Mouse (Mus musculus) liver, embryonic 13.5 days (tissue): ENCODE results near the gene 9930021J03Rik. TPM values are rescaled to one million over a fixed set of nuclear protein-coding genes. Genes with fewer than 3 reads are reported as not detected.

ENCODE experiments used
- ATAC-seq: fragments of 200-750 bp; cut with Nextera tagmentation; 2 replicates; pipeline ENCODE4 v1.8.0; 2017; ENCODE audit warnings: low read depth, mild to moderate bottlenecking, moderate number of reproducible peaks, moderate library complexity
- DNase-seq: peaks from one replicate; pipeline ENCODE4 v3.0.0; 2022
- H3K27ac ChIP-seq: fragments of 300-500 bp; sonication (generic); 2 replicates; pipeline ENCODE4 v1.5.1; 2015; ENCODE audit warnings: moderate library complexity, mild to moderate bottlenecking, inconsistent platforms
- H3K27me3 ChIP-seq: fragments of 300-500 bp; sonication (generic); 2 replicates; pipeline ENCODE4 v1.6.1; 2015; ENCODE audit warnings: mild to moderate bottlenecking, inconsistent platforms
- H3K36me3 ChIP-seq: fragments of 300-500 bp; sonication (generic); 2 replicates; pipeline ENCODE4 v1.6.1; 2015; ENCODE audit warnings: mild to moderate bottlenecking, inconsistent platforms
- H3K4me1 ChIP-seq: fragments of 300-500 bp; sonication (generic); replicated peaks from 2 replicates; pipeline ENCODE4 v1.6.1; 2015; ENCODE audit warnings: inconsistent platforms
- H3K4me2 ChIP-seq: fragments of 300-500 bp; sonication (generic); 2 replicates; pipeline ENCODE4 v1.6.1; 2015; ENCODE audit warnings: inconsistent platforms, mild to moderate bottlenecking, moderate library complexity
- H3K4me3 ChIP-seq: fragments of 300-500 bp; sonication (generic); replicated peaks from 2 replicates; pipeline ENCODE4 v1.5.1; 2015; ENCODE audit warnings: mild to moderate bottlenecking, inconsistent platforms
- H3K9ac ChIP-seq: fragments of 300-500 bp; sonication (generic); 2 replicates; pipeline ENCODE4 v1.6.1; 2015; ENCODE audit warnings: mild to moderate bottlenecking, inconsistent platforms
- H3K9me3 ChIP-seq: fragments of 300-500 bp; sonication (generic); replicated peaks from 2 replicates; pipeline ENCODE4 v1.6.1; 2016; ENCODE audit warnings: inconsistent platforms
- WGBS: fragments of 180-500 bp; shearing (Covaris S2); methylation state at CpG from one replicate; pipeline ENCODE4 v1.1.7; 2015; ENCODE audit not compliant: insufficient replicate concordance; 5-methylcytosine and 5-hydroxymethylcytosine counted together
- polyA plus RNA-seq: library from polyadenylated mRNA; unstranded; fragments of >200 nt; fragmentation: Nextera tagmentation; extraction: Ambion mirVana; gene quantifications from 2 replicates; pipeline ENCODE4 v1.2.1, GENCODE M21; 2015

9930021J03Rik gene
- polyA plus RNA-seq, 1 experiment from 2014 or later: 1.1 TPM

DNA sequence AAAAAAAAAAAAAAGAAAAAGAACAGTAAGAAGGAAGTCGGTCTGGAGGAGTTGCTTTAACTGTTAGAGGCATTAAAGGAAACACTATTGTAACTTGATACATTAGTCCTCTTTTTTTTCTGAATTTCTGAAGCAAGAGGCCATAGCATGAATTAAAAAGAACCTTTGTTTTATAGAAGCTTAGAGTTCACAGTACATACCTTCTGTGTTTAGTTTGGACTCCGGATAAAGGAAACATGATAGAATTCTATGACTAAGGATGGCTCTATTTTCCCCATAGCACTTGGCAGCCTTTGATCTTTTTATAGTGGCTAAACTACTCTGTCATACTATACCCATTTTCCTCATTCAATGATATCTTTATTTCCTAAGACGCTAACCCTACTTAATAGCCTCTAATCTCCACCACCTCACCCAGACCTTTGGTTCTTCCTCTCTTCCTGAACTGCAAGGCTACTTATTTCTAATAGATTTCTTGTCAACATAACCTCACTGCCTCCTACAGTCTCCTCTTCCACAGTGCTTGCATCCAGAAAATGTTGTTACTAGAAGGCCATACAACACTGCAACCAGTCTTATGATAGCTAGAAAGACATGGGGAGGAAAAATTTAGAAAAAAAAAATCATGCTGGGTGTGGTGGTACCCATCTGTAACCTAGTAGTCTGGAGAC lies 29.7 kb upstream of the 9930021J03Rik start:
- H3K4me2 ChIP-seq: no peak overlapping the region
- H3K9ac ChIP-seq: no peak overlapping the region
- WGBS: 63% methylated on average over 3 of the region's 3 CpGs
- H3K4me3 ChIP-seq: no peak overlapping the region
- ATAC-seq: no peak
- H3K36me3 ChIP-seq: no peaks in the 10 kb centered on the region
- no peaks in the 10 kb centered on the region for H3K4me1 ChIP-seq
- H3K27me3 ChIP-seq: no peaks in the 10 kb centered on the region
- H3K9me3 ChIP-seq: no peaks in the 10 kb centered on the region
- no peak for DNase-seq
- H3K27ac ChIP-seq: no peak overlapping the region

DNA sequence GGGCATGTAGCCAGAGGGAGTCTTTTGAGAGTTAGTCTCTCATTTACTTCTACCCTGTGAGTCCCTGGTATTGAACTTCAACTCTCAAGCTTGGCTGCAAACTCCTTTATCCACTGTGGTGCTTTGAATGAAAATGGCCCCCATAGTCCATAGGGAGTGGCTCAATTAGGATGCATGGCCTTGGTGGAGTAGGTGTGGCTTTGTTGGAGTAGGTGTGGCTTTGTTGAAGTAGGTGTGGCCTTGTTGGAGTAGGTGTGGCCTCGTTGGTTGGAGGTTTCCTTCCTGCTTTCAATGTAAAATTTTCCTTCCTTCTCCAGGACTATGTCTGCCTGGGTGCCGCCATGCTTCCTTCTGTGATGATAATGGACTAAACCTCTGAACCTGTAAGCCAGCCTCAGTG lies 25.1 kb upstream of the 9930021J03Rik start:
- Histone ChIP-seq H3K27me3 (no peaks in the 10 kb centered on the region), H3K36me3 (no peaks in the 10 kb centered on the region), H3K9me3 (no peaks in the 10 kb centered on the region), H3K9ac (no peak overlapping the region), H3K4me1 (no peaks in the 10 kb centered on the region), H3K4me2 (no peak overlapping the region), H3K27ac (no peak overlapping the region), H3K4me3 (no peak overlapping the region)
- ATAC-seq (no peak), DNase-seq (no peak)
- WGBS: 59% methylated on average over 2 of the region's 2 CpGs

DNA sequence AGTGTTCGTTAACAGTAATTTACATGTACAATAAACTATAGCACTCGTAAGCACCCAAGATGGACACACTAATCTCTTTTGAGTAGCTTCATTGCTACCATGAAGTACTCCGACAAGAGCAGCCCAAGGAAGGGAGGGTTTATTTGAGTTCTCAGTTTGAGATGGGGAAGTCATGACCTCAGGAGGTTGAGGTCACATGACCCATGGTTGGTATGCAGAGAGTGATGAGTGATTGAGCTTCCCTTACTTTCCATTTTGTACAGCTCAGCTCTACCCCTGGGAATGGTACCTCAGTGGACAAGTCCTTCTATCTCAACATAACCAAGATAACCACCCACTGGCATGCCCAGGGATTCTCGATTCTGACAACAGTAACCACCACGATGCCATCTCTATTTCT lies 22.8 kb upstream of the 9930021J03Rik start:
- Histone ChIP-seq H3K27me3 (no peaks in the 10 kb centered on the region), H3K9ac (no peak overlapping the region), H3K4me1 (no peaks in the 10 kb centered on the region), H3K36me3 (no peaks in the 10 kb centered on the region), H3K27ac (no peak overlapping the region), H3K4me3 (no peak overlapping the region), H3K4me2 (no peak overlapping the region), H3K9me3 (no peaks in the 10 kb centered on the region)
- WGBS: 63% methylated on average over 5 of the region's 5 CpGs
- DNase-seq (no peak), ATAC-seq (no peak)

DNA sequence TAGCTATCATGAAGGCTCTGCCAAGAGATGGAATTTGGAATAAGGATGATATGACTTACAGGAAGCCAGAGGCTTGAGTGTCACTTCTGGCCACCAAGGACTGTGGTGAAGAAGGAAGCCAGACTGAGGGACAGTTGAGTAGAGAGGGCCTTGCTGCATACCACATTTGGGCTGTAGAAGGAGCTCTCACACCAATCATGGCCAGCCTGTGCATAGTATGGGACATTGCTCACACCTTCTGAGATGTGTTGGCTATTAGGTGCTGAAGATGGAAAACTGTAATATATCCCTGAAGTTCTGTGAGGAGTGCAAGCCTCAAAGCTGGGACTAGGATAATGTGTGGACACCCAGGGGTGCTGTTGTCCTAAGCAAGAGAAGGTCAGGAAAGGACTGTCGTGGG lies 20.9 kb upstream of the 9930021J03Rik start:
- no peaks in the 10 kb centered on the region for H3K27me3 ChIP-seq
- no peak for DNase-seq
- no peaks in the 10 kb centered on the region for H3K4me1 ChIP-seq
- ATAC-seq: no peak
- no peaks in the 10 kb centered on the region for H3K36me3 ChIP-seq
- H3K4me2 ChIP-seq: no peak overlapping the region
- WGBS: 54% methylated on average over 1 of the region's 1 CpGs
- no peak overlapping the region for H3K9ac ChIP-seq
- no peak overlapping the region for H3K27ac ChIP-seq
- no peaks in the 10 kb centered on the region for H3K9me3 ChIP-seq
- no peak overlapping the region for H3K4me3 ChIP-seq

DNA sequence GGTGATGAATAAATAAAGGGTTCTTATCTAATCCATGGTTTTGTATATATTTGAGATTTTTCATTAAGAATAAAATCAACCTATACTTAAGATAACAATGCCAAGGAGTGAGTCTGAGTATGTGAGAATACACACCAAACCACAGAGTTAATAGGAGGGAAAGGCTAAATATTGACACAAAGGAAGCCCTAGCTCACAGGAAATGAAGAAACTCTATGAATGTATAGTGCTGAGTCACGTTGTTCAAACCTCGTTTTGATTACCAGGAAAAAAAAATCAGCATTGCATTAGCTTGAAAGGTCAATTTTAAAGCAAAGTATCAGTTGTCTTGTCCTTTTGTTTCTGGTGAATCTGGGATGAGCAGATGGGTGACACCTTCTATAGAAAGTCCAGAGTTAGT lies 19.2 kb upstream of the 9930021J03Rik start:
- ATAC-seq: no peak
- Histone ChIP-seq H3K27me3 (no peaks in the 10 kb centered on the region), H3K27ac (no peak overlapping the region), H3K36me3 (no peaks in the 10 kb centered on the region), H3K4me2 (no peak overlapping the region), H3K4me1 (no peaks in the 10 kb centered on the region), H3K9ac (no peak overlapping the region), H3K4me3 (no peak overlapping the region), H3K9me3 (no peaks in the 10 kb centered on the region)
- 10% methylated on average over 2 of the region's 2 CpGs for WGBS
- DNase-seq: no peak

DNA sequence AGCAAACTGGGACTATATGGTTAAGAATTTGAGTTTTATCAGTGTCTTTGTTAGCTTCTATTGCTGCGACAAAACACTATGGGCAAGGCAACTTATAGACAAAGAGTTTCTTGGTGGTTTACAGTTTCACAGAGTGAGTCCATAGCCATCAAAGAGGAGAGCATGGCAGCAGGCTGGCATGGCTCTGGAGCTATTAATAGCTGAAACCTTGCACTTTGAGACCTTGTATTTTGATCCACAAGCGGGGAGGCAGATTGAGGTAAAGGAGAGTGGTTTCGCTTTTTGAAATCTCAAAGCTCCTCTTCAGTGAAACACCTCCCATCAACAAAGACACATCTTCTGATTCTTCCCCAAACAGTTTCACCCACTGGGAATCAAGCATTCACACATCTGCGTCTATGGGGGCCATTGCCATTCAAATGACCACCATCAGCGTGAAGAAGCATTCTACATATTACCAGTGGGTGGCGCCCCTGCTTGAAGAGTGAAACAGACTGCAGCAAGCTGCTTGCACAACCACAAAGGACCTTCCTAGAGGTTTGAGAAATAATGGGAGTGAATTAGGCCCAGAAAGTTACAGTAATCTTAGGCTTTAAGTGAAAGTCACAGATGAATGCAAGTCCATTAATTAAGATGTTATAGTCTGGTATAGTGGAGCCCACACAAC lies 18.4 kb upstream of the 9930021J03Rik start:
- DNase-seq: peak; percentile 28
- no peak for ATAC-seq
- H3K27ac ChIP-seq: no peak overlapping the region

DNA sequence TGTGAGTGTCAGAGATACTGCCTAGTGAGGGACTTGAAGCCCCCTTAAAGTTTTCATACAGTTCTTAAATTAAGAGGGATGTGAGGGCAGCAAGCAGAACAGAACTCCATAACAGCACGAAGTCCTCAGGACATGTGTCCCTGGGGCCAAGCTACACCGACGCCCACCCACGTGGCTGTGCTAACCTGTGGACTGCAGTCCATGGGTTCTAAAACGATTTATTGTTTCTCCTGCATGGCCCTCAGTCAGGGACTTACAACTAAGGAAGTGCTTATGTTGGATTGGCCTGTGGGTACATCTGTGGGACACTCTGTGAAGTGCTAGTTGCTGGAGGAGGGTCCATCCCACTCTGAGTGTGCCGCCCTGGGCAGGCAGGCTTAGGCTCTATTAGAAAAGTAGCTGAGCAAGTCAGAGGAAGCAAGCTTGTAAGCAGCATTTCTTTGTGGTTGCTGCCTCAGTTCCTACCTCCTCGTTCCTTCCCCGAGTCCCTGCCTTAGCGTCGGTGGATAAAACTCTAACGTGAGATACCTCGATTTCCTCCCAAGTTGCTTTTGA lies 17.7 kb upstream of the 9930021J03Rik start:
- ATAC-seq (no peak), DNase-seq (no peak)
- no peak overlapping the region for H3K4me3 ChIP-seq

More for the DNA sequence above, 18.4 kb upstream of the 9930021J03Rik start:
- Histone ChIP-seq H3K9me3 (no peaks in the 10 kb centered on the region), H3K4me3 (no peak overlapping the region), H3K4me1 (no peaks in the 10 kb centered on the region), H3K9ac (no peak overlapping the region), H3K4me2 (no peak overlapping the region), H3K27me3 (no peaks in the 10 kb centered on the region), H3K36me3 (no peaks in the 10 kb centered on the region)
- 48% methylated on average over 6 of the region's 6 CpGs for WGBS

DNA sequence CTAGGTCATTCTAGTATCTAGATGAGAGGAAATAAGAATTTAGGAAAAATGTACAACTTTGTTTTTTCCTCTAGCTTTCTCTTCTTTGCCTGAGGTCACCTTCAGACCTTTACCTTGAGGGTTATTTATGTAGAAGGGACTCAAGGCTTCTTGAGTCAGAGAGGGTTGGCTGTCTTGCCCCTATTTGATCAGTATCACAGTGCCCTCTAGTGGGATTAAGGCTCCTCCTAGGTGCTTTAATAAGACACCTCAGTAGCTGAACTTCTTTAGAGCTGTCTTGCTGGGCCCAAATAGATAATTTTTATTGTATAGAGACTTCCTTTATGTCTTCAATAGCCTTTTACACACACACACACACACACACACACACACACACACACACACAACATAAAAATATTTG lies 15.2 kb upstream of the 9930021J03Rik start:
- Histone ChIP-seq H3K9me3 (no peaks in the 10 kb centered on the region), H3K27me3 (no peaks in the 10 kb centered on the region), H3K27ac (no peak overlapping the region), H3K9ac (no peak overlapping the region), H3K36me3 (no peaks in the 10 kb centered on the region), H3K4me1 (no peaks in the 10 kb centered on the region), H3K4me2 (no peak overlapping the region), H3K4me3 (no peak overlapping the region)
- ATAC-seq: no peak
- no peak for DNase-seq

More for the DNA sequence above, 17.7 kb upstream of the 9930021J03Rik start:
- H3K36me3 ChIP-seq: no peaks in the 10 kb centered on the region
- H3K4me1 ChIP-seq: no peaks in the 10 kb centered on the region
- no peaks in the 10 kb centered on the region for H3K27me3 ChIP-seq
- H3K9ac ChIP-seq: no peak overlapping the region
- H3K27ac ChIP-seq: no peak overlapping the region
- WGBS: 49% methylated on average over 12 of the region's 12 CpGs
- no peak overlapping the region for H3K4me2 ChIP-seq
- H3K9me3 ChIP-seq: no peaks in the 10 kb centered on the region

DNA sequence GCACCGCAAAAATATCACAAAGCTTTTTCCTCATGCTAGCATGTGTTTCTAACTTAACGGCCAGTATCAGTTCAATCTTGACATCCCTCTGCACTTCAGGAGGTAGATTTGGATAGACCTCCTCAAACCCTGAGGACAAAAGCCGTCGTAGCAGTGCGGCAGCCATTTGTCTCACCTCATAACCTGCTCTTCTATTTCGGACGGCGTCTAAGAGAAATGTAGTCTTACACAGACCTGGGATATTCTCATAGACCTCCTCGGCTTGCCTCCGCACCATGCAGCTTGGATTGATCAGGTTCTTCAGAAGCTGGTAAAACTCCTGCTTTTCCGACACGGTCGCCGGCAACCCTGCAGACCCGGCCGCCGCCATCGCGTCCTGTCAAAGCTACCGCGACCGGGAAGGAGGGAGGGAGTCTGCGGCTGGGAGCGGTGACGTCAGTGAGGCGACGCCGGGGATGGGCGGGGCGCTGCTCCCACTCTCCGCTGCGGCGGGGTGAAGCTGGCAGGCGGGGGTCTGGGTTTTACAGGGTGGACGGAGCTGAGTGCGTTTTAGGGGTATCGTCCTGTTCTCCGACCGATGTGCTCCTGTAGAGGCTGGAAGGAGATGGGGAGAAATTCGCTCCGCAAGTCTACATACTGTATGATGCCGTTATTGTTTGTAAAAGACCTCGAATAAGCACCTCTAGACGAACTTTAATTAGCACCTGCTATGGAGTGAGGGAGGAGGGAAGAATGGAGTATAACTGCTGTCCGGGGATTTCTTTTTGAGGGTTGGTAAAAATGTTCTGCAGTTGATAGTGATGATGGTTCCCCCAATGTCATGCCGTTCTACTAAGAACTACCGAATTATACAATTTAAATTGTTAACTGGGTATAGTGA lies 7.0 kb upstream of the 9930021J03Rik start, which contains the start of gene Ranbp6:
Gene Ranbp6 (minus strand): TSS at position 394 of the 880 bp plus-strand sequence.
- 2% methylated on average over 47 of the region's 47 CpGs for WGBS
- ATAC-seq (peak; percentile 97), DNase-seq (peak; percentile 84)
- Histone ChIP-seq H3K9ac (peak within 1 kb of the TSS; percentile 82), H3K4me2 (peak within 1 kb of the TSS; percentile 90), H3K4me3 (peak within 1 kb of the TSS; percentile 80), H3K27ac (no peak within 1 kb of the TSS), H3K9me3 (no peaks in the 10 kb centered on the region), H3K27me3 (0 out of 2 replicates have a peak, but pooled peaks cover 3% of the 10 kb centered on the region), H3K36me3 (peaks cover 25% of the 10 kb centered on the region), H3K4me1 (peaks cover 12% of the 10 kb centered on the region)

DNA sequence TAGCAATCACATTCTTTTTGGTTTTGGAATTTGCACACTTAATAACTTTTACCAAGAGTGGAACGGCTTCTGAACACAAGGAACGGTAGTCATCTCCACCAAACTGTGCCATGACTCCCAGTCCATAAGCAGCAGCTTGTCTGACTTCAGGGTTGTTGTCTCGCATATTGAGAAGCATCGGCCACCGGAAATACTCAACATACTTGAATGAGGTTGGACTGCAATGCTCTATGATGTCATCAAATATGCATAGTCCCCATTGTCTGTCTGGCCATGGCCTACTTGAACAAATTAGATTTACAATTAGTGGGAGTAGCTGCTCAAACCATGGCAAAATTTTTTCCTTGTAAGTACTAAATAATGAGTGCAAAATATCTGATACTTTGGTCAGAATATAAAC lies 4.2 kb upstream of the 9930021J03Rik start:
- Histone ChIP-seq H3K4me2 (no peak overlapping the region), H3K36me3 (peaks cover 25% of the 10 kb centered on the region), H3K9me3 (no peaks in the 10 kb centered on the region), H3K4me3 (no peak overlapping the region), H3K9ac (no peak overlapping the region), H3K27ac (no peak overlapping the region), H3K27me3 (0 out of 2 replicates have a peak, but pooled peaks cover 3% of the 10 kb centered on the region), H3K4me1 (peaks cover 17% of the 10 kb centered on the region)
- DNase-seq (no peak), ATAC-seq (no peak)
- WGBS: 90% methylated on average over 5 of the region's 5 CpGs
